Mouse (Mus musculus): Measurements from ENCODE around the gene Rdh12. TPM values are rescaled to one million over a fixed set of nuclear protein-coding genes. Genes with fewer than 3 reads are reported as not detected.
A peak's percentile ranks its signal among the peaks of the same experiment; 100 is the strongest.

The Rdh12 gene
- polyA plus RNA-seq, 1 experiment: 3.0 TPM

- TF ChIP-seq CTCF (IDR thresholded peaks at IDR 0.05; ENCODE audit: extremely low read depth, insufficient read depth, low read length): no peak
- TF ChIP-seq POLR2A (IDR thresholded peaks at IDR 0.05; ENCODE audit: extremely low read depth, insufficient read depth, low read length): no peak
- Histone ChIP-seq H3K4me3 (ENCODE audit: insufficient read depth, low read length) (no peak overlapping the region), H3K4me1 (ENCODE audit: control insufficient read depth, insufficient read depth, low read length) (no peaks in the 10 kb centered on the region), H3K27ac (ENCODE audit: insufficient read depth, low read length) (no peak overlapping the region)
Measured at GRCm38 (mm10) chr12:79242921-79243320, 34.2 kb downstream of the Rdh12 start.

- no peak overlapping the region for H3K27ac ChIP-seq (ENCODE audit: insufficient read depth, low read length)
- H3K4me1 ChIP-seq (ENCODE audit: control insufficient read depth, insufficient read depth, low read length): no peaks in the 10 kb centered on the region
- TF ChIP-seq CTCF (IDR thresholded peaks at IDR 0.05; ENCODE audit: extremely low read depth, insufficient read depth, low read length) (no peak), POLR2A (IDR thresholded peaks at IDR 0.05; ENCODE audit: extremely low read depth, insufficient read depth, low read length) (no peak)
- no peak overlapping the region for H3K4me3 ChIP-seq (ENCODE audit: insufficient read depth, low read length)
Measured at GRCm38 (mm10) chr12:79248110-79248509, 39.4 kb downstream of the Rdh12 start.

DNA sequence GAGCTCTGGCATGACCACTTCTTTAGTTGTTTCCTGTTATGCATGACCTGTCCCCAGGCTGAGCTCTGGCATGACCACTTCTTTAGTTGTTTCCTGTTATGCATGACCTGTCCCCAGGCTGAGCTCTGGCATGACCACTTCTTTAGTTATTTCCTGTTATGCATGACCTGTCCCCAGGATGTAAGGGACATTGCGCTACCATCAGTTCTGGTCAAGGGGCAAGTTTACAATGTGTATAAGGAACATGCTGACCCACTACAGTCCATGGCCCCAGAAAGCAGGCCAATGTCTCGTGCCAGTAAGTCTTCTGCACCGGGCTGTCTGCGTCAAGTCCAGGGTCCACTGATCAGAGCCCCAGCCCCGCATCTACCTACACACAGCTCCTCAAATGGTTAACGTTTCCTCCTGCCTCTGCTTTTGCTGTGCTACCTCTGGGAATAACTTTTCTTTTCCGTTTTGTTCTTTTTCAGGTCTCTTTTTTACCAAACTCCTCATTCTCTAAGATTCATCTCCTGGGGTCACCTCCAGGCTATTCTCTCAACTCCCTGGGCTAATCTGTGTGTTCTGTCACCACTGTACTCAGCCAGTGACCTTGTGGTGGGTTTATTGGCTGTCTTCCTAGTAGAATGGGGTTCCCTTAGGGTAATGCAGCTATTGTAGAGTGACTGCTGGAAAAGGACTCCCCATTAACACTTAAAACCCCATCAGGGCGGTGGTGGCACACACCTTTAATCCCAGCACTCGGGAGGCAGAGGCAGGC, 44.8 kb downstream of the Rdh12 start:
- H3K27ac ChIP-seq (ENCODE audit: insufficient read depth, low read length): no peak overlapping the region
- H3K4me1 ChIP-seq (ENCODE audit: control insufficient read depth, insufficient read depth, low read length): no peaks in the 10 kb centered on the region
- H3K4me3 ChIP-seq (ENCODE audit: insufficient read depth, low read length): no peak overlapping the region
- no peak for TF ChIP-seq POLR2A (IDR thresholded peaks at IDR 0.05; ENCODE audit: extremely low read depth, insufficient read depth, low read length)
- TF ChIP-seq CTCF (IDR thresholded peaks at IDR 0.05; ENCODE audit: extremely low read depth, insufficient read depth, low read length): no peak

DNA sequence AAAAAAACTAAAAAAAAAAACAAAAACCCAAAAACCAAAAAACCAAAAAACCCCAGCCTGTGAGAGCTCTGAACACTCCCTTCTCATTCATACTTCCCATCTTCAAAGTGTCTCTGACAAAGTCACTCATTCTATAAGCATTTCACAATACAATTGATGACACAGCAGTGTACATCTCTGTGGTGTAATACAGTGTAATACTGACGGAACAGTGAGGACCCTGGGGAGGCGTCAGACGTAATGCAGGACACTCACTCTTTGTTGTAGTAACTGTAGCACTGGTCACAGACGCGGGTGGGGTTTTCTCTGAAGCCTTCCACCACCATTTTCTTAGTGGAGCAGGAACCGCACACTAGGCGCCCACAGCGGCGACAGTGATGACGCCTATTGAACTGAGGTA, 46.3 kb downstream of the Rdh12 start:
- TF ChIP-seq CTCF (IDR thresholded peaks at IDR 0.05; ENCODE audit: extremely low read depth, insufficient read depth, low read length) (no peak), POLR2A (IDR thresholded peaks at IDR 0.05; ENCODE audit: extremely low read depth, insufficient read depth, low read length) (no peak)
- no peak overlapping the region for H3K4me3 ChIP-seq (ENCODE audit: insufficient read depth, low read length)
- no peak overlapping the region for H3K27ac ChIP-seq (ENCODE audit: insufficient read depth, low read length)
- H3K4me1 ChIP-seq (ENCODE audit: control insufficient read depth, insufficient read depth, low read length): no peaks in the 10 kb centered on the region

DNA sequence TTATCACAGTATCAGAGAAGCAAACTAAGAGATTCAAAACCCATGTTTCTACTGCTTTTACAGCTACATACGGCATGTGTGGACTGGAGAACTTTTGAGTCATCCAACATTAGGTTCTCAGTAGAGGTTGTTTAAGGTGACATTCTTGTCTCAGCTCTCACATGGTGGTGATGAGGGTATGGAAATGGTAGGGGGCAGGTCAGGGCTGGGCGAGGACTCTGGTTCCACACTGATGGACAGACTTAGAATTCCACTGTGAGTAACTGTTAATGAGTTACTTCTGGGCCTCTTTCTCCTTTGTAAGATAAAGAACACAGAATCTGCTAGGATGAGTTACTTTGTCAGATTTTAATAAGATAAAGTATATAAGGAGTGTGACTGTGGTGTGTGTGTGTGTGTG, 51.4 kb downstream of the Rdh12 start:
- Histone ChIP-seq H3K27ac (ENCODE audit: insufficient read depth, low read length) (no peak overlapping the region), H3K4me1 (ENCODE audit: control insufficient read depth, insufficient read depth, low read length) (no peaks in the 10 kb centered on the region), H3K4me3 (ENCODE audit: insufficient read depth, low read length) (no peak overlapping the region)
- TF ChIP-seq POLR2A (IDR thresholded peaks at IDR 0.05; ENCODE audit: extremely low read depth, insufficient read depth, low read length) (no peak), CTCF (IDR thresholded peaks at IDR 0.05; ENCODE audit: extremely low read depth, insufficient read depth, low read length) (no peak)

GRCm38 (mm10) chr12:79261035-79261434, 52.3 kb downstream of the Rdh12 start:
- TF ChIP-seq POLR2A (IDR thresholded peaks at IDR 0.05; ENCODE audit: extremely low read depth, insufficient read depth, low read length): no peak
- peak; percentile 42 for TF ChIP-seq CTCF (IDR thresholded peaks at IDR 0.05; ENCODE audit: extremely low read depth, insufficient read depth, low read length)
- H3K4me3 ChIP-seq (ENCODE audit: insufficient read depth, low read length): no peak overlapping the region
- H3K27ac ChIP-seq (ENCODE audit: insufficient read depth, low read length): no peak overlapping the region
- no peaks in the 10 kb centered on the region for H3K4me1 ChIP-seq (ENCODE audit: control insufficient read depth, insufficient read depth, low read length)

Other genes with a start within 250 kb of the Rdh12 start
- gene Tmem229b, start 201.3 kb upstream of the Rdh12 start, polyA plus RNA-seq (2012; rRNA removed): 20.9 and 21.5 TPM in 2 replicates
- gene Plekhh1, start 179.8 kb upstream of the Rdh12 start, polyA plus RNA-seq (2012; rRNA removed): 19.5 and 22.3 TPM in 2 replicates
- 11.0 and 12.8 TPM in 2 replicates for gene Pigh, start 119.3 kb upstream of the Rdh12 start, polyA plus RNA-seq (2012; rRNA removed)
- 2.0 and 2.9 TPM in 2 replicates for gene Arg2, start 78.1 kb upstream of the Rdh12 start, polyA plus RNA-seq (2012; rRNA removed)
- 188 and 189 TPM in 2 replicates for gene Vti1b, start 36.2 kb upstream of the Rdh12 start, polyA plus RNA-seq (2012; rRNA removed)
- gene Rdh11, start 16.6 kb upstream of the Rdh12 start, polyA plus RNA-seq (2012; rRNA removed): 19.1 and 21.9 TPM in 2 replicates
- 27.4 and 28.3 TPM in 2 replicates for gene Zfyve26, start 87.4 kb downstream of the Rdh12 start, polyA plus RNA-seq (2012; rRNA removed)
- gene Rad51b, start 88.4 kb downstream of the Rdh12 start, polyA plus RNA-seq (2012; rRNA removed): 0.13 and 0.17 TPM in 2 replicates